Mouse (Mus musculus): Measurements from ENCODE around the gene Mfsd4b5.
"Not testable (repeated sequence)": the region's sequence is repeated elsewhere in the genome, so short reads cannot be mapped to it uniquely, and the experiment has no call there.

DNA sequence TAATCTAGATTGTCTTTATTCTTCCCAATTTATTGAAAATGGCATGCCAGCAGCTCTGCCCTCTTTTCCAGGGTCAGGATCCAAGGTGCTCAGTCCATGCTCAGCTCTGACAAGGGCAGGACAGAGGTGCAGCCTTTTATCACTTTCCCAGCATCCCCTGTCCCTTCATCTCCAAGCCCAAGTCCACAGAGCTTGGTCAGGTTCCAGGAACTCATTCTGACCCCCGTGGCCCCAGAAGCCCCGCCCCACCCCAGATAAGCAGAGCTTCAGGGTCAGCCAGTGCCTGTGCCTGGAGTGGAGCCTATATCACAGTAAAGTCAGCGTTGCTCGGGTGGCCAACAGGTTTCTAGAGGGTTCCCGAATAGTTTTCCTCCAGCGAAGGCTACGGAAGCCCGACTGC is 61.9 kb downstream of the Mfsd4b5 start:
- not testable (repeated sequence) for TF ChIP-seq POLR2A (IDR thresholded peaks at IDR 0.05; ENCODE audit: low read depth, low read length); CTCF (conservative IDR thresholded peaks at IDR 0.05; ENCODE audit: insufficient read depth, insufficient read length, low read depth, low read length)

All from kidney, adult 2 months (tissue).